Mouse (Mus musculus) regulatory T cell (primary cell): ENCODE measurements around the gene Anks4b.

ENCODE experiments used
- in situ Hi-C: fragments of 300-600 bp; cut with MboI, MseI; formaldehyde crosslinking; loops from one replicate; pipeline ENCODE4 v1.15.1; 2025; ENCODE audit warnings: high pct_unique_total_duplicates

Gene Anks4b

DNA sequence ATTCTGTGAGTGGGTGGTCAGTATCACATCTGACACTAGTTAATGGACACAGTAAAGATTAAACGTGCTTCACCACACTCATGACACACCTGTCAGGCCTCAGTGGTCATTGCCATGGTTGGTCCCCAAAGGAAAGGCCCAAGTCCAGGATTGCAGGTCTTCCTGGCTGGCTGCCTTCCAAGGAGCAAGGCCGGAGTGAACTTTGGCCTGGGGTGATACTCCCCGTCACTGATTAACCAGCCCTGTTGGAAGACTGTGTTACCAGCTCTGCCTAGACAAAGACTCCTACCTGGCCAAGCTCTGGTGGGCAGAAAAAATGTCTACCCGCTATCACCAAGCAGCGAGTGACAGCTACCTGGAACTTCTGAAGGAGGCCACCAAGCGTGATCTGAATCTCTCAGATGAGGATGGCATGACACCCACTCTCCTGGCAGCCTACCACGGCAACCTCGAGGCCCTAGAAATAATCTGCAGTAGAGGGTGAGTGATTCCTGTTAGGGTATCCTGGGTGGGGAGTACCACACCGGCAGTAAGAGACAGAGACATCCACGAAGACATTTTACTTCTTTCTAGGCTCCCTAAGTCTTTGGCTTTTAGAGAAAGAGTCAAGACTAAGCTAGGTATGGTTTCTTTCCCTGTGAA lies at the start of gene Anks4b:
Anks4b (plus strand) TSS at position 256 of the 642 bp plus-strand sequence.
- in situ Hi-C loops: no loop called here

DNA sequence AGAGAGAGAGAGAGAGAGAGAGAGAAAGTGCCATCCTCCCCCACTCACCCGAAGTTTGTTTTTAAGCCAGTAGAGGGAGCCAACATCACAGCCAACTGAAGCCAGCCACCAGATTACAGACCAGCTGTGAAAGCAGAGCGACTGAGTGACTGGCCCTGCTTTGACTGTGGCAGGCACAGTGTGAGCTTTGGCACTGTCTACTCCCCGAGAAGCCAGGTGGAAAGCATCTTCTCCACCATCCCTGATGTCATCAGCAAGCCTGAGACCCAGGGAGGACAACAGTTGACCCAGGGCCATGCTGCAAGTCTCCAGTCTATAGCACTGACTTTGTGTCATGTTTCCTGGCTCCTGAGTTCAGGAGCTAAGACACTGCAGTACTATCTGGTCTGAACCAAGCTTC lies 48.8 kb upstream of the Anks4b start:
- in situ Hi-C loops: loop anchor here (10.0 to 25.0 kb wide), 2 partner anchors 280 to 637 kb away; no protein-coding TSS in a partner anchor

DNA sequence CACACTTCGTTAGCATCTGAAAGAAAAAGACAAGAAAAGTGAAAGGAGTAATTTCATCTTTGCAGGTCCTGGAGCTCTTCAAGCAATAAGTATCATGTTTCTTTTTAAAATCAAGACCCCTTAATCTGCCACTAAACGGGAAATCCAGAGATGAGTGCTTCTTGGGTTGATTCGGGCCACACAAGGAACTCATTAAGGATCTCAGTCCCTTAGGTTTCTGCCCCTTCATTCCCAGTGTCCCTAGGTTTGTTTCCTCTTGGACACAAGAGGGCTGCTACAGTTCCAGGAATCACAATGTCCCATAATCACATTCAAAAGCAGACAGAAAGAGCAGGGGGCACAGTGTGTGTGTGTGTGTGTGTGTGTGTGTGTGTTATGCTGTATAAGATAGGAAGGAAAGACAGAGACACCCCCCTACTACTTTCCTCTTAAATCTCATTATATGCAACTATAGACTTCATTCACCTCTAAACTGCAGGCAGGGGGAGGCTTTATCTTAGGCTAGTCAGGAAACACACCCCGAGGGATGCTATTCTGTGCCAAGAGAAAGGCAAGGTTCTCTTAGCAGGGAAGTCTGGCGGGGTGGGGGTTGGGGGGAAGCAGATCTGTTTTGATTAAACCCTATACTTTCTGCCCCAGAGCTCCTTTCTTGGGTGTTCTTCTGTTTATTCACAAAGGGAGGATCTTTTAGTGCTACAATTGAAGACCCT lies 46.5 kb upstream of the Anks4b start:
- in situ Hi-C loops: loop anchor here (10.0 kb wide), 1 partner anchor 282 kb away; no protein-coding TSS in a partner anchor

DNA sequence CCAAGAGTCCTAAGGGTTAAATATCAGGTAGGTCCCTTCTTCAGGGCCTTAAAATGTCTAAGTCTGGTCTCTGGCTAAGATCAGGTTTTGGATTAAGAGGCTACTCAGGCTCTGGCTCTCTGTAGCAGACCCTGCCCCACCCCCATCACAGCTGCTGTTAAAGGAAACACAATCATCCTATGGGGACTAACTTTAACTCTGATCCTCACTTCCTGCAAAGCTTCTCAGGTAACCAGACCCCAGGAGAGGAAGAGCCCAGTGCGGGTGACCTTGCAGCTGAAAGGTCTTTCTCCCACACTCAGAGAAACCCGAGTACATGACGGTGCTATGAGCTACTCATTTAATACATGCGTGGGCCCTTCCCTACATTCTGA lies 46.0 kb upstream of the Anks4b start:
- in situ Hi-C loops: loop anchor here (10.0 kb wide), 1 partner anchor 283 kb away; no protein-coding TSS in a partner anchor

DNA sequence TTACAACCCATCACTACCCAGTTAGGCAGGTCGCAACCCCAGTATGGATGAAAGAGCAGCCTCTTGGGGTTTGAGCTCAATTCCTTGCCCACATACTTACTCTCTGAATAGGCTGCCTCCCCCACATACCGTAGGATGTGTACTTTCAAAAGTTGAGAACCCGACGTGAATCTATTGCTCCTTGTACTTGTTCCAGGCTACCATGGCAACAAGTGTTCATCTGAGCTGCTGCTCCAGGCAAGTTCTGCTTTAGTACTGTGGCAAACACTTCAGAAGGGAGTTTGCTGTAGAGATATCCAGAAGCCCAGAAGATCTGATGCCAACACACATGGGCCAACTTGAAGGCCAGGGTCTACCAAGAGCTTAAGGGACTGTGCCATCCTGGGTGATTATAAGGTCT lies 44.7 kb upstream of the Anks4b start:
- in situ Hi-C loops: loop anchor here (10.0 kb wide), 1 partner anchor 284 kb away; no protein-coding TSS in a partner anchor

DNA sequence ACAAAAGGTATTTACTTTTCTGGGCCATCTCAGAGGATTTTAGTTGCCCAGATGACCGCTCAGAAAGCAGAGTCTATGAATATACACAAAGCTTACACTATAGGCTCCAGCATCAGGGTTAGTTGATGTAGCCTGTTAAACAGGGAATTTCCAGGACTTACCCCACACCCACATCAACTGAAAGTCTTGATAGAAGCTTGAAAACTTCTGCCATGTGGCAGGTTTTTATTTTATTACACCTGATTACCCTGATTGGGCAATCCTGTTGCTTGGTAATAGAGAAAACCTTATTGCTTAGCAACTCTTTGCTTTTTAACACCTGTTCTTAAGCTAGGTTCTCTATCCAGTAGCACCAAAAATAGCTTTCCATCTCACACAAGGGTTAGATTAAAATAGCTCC lies 30.9 kb upstream of the Anks4b start:
- in situ Hi-C loops: no loop called here

DNA sequence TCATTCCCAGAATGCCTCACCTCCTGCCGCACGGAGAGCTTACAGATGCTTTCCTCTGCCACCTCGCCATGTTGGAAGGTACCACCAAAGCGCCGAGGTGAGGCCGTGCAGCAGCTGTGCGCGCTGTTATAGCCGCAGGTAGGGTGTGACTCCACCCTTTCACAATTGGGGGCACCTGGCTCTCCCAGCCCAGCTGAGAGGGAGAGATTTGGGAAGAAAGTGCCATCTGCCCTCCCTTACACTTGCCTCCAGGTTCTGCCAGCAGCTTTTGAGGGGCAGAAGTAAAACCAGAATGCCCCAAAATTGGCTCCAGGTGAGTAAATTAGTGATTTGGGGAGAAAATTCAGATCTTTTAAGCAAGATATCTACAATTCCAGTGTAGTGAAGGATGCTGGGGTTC lies 28.5 kb upstream of the Anks4b start, which contains the start of gene Zp2:
Zp2 (minus strand) TSS at position 101 of the 400 bp plus-strand sequence.
- in situ Hi-C loops: no loop called here

DNA sequence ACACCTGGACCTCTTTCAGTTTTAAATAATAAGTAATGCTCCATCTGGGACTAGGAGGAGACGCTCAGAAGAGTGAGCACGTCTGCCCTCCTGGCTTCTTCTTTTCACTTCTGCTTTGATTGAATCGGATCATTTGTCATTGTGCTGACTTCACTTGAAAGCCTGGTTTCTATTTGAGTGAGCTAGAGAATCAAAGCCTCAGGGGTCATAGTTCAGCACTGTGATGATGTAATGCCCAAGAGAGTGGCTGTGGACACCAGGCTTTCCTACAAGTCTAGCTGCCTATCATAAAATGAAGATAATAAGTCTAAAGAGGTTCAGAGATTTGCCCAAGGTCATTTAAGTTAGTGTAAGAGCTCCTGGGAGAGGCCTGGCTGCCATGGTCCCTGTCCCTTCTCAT lies 23.4 kb upstream of the Anks4b start:
- in situ Hi-C loops: no loop called here

DNA sequence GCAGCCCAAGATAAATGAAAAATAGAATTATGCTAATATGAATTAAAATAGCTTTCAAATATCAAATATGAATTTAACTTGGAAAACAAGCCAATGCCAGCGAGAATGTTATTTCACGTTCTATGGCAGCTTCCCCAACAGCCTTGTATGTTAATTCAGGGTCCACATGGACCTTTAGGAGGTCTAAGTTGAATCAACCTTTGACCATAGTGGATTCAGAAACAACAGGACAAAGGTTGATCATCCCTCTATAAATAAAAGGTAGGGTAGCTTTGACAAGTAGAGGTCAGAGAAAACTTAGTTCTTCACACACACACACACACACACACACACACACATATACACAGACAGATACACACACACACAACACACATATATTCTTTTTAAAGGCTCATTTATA lies 22.8 kb upstream of the Anks4b start:
- in situ Hi-C loops: no loop called here

DNA sequence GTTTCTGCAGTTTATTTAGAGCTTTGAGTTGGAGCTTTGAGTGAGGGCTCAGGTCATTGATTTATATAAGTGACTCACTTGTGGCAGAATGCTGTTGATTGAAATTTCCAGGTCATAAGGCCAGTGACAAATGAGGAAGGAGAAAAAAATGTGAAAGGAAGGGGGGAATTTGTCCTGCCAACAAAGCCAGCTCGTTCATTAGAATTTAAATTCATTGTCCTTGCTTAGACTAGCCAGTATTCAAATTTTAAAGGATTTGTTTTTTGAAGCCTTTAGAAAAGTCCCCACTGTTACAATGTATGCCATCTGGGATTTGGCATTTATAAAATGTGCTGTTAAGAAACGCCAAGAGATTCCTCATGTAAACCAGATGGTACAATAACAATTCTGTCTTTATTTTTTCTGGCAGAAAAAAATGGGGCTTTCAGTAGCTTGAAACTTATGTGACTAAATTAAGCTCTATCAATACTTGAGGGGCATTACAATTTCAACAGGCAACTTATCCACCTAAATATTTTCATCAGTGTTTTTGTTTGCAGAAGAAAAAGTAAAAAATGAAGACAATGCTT lies 16.7 kb upstream of the Anks4b start:
- in situ Hi-C loops: no loop called here

DNA sequence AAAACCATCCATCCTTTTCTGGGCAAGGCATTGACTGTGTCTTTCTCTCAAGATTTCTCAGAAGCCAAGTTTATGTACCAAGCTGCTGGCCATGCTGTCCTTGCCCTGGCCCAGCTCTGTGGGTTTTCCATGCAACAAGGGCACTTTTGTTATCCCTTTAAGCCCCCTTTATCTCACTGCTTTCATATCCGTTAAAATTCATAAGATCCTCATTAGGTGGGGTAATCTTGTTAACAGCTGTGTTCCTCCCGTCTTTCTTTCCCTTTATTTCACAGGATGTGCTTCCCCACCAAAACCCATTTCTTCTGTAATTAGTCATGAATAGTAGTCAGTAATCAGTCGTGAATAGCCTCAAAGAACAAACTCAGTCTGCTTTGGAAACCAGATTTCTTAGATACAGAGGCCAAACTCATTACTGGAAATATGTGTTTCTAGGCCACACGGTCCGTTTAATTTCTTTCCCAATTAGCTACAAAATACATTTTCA lies 16.0 kb upstream of the Anks4b start:
- in situ Hi-C loops: no loop called here

DNA sequence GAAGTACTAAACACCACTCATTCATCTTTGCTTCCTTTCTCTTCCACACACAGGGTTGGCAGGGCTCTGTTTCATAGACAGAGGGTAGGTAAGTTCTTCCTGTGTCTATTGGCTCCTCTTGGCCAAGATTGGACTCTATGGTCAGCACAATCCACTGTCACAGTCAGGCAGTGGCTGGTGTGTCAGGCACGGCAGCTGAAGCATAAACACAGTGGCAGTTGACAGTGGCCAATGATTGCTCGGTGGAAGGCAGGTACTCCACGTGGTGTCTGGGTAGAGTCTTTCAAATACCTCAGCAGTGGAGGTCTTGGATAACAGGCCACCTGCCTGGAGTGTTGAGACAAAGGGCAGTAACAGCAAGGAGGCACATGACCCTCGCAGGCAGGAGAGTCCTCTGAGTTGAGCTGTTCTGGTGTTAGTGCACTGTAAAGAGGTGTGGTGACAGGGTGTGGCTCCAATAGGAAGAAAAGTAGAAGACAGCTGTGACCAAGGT lies 15.5 kb upstream of the Anks4b start:
- in situ Hi-C loops: no loop called here

DNA sequence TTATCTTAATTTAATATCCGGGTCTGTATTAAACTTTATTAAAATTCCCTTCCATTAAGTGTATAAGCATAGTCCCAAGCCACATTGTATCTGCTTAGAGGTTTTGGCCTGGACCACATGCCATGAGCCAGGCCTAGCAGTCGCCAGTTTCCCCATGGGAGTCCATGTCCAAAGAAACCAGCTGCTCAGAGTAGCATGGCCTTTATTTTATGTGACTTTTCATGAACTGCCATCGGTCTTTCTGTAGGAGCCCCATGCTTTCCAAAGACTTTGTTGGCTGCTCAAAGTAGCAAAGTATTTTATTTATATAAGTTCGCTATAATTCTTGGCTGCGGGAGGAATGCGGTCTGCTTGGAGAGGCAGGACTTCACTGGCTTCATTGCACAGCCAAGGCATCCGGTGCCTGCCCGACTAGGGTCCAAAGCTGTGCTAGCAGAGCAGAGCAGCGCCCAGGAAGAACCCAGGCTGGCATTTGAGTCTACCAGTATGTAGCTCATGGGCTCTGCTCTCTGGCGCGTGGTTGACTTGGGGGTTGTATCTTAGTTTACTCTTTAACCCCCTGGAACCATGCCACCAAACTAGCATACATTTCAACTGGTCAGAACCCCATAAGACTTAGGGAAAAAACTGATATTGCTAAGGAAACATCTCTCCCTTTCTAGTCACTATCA lies 9.9 kb upstream of the Anks4b start:
- in situ Hi-C loops: no loop called here

DNA sequence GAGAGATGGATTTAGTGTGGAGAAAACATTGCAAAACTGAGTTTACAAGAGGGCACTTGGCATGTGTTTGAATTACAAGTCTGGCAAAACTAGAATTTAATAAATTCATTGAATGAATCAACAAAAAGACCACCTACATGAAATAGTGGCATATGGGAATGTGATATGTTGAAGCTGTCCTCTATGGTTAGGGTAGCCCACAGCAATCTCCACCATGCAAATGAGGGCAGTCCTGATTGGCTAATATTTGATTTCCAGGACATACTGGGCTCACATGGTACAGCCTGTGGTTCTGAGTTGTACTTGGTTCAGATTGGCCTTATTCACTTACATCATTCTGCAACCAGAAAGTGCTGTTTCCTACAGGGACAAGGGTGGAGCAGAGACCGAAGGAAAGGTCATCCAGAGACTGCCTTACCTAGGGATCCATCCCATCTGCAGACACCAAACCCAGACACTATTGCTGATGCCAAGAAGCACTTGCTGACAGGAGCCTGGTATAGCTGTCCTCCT lies 1.4 kb upstream of the Anks4b start:
- in situ Hi-C loops: no loop called here

DNA sequence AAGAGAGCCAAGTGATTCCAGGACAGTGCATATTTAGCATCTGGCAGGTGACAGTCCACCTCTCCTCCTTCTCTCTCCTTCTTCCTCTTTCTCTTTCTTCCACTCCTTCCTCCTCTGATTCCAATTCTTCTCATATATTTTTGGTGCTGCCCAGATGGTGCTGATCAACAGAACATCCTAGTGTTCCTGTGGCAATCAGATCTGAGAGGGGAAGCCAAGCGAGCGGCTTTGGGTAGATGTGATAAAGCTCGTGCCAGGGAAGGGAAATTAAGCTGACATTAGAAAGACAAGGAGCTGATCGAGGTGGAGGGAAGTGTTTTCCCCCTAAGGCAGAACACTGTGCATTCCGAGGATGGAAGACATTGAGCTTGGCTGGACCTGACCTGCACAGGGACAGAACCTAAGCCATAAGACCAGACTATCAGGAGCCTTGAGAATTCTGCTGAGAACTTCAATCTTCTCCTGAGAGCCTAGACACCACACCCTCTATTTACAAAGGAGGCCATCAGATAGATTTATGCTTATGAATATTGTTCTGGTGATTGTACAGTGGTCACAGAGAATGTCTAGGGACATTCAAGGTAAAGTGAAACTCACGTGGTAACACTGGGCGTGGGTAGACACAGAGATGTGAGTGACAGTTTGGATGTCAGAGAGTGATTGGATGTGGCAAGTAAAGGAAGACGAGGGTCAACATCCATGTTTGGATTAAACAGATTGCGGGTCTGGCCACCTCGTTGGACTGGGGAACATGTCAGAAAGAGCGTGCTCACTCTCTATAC lies 1.3 kb downstream of the Anks4b start:
- in situ Hi-C loops: no loop called here

DNA sequence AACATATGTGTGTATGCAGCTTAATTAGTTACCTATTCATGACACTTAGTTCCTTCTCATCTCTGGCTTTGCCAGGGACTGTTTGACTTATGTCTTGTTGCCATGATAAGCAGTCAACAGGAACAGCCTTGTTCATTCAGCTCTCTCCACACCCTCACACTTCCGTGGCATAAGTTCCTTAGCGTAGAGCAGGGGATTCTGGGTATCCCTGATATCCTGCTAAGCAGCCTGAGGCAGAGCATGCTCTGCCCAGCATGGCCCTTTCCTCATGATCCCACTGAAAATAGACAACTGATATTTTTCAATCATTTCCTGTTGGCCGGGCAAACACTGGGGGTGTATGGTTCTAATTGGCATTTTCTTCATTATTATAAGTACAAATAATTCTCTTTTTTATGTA lies 4.0 kb downstream of the Anks4b start:
- in situ Hi-C loops: no loop called here

DNA sequence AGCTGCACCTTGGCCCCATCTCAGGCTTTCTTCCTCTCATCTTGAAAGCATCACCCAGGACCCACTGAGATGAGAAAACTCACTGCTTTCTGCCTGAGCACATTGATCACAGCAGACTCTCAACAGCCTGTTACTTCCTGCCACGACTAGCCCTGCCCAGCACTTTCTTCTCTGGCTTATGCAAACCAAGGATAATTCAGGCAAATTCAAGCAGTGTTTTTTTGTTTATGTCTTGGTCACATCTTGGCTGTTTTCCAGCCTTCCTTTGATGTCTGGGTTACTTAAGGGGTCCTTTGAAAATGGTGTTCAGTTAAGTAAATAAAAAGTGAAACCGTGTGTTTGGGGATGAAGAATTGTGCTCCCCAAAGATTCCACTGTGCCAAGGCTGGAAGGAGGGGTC lies 5.3 kb downstream of the Anks4b start:
- in situ Hi-C loops: no loop called here

DNA sequence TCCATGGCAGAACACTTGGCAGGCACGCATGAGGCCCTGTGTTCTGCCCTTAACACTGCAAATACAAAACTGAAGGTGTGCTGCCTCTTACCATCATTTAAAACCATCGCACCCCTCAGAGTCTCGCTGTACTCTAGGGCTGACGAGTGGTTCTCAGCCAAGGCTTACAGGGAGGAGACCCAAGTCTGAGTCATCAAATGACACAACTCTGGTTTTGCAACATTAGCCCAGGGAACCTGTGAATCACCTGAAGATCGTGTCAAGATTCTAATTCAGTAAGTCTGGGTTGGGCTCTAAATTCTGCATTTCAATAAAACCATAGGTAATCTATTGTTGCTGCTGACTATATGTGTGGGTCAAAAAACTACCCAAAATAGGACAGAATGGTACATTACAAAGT lies 6.9 kb downstream of the Anks4b start:
- in situ Hi-C loops: no loop called here

DNA sequence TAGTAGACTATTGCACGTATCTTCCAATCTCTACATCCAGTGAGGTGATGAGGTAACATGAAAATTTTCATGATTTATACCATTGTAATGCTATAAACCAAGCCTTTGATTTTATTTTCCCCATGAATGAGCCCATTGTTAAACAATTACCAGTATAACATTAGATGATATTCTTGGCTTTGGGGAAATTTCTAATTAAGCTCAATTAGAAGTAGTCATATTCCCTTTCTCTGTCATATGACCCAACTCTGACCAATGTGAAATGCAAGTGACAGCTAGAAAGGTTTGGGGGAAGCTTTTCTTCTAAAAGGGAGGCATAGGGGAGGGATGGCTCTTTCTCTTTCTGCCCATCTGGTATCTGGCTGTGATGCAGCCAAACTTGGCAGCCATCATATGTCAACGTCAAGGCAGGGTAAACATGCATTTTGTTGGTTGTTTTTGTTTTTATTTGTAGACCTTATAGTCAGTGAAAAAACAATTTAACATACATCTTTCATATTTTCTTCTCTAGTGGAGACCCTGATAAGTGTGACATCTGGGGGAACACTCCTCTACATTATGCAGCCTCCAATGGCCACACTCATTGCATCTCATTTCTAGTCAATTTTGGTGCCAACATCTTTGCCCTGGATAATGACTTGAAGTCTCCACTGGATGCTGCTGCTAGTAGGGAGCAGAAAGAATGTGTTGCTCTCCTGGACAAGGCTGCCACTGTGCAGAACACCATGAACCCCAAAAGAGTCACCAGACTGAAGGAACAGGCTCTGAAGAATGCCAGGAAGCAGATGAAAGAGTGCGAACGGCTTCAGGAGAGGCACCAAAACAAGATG lies 8.0 kb downstream of the Anks4b start:
- in situ Hi-C loops: no loop called here

DNA sequence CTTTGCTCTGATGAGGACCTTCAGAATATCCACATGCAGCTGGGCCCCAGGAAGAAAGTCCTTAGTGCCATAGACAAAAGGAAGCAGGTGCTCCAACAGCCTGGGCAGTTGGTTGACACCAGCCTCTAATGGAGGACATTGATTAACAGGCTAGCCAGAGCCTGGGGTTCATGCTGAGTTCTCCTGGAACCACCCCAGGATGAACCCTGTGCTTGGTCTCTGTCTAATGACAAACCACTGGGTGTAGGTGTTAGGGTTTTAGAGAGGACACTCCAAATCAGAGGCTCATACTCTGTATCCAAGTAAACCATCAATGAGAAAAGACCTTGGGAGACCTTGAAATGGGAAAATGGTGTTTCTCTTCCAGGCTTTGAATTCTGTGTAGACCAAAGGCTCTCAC lies 9.2 kb downstream of the Anks4b start:
- in situ Hi-C loops: no loop called here
